Mouse (Mus musculus) heart, embryonic 10.5 days (tissue): Measurements from ENCODE around the gene Ptgr2. TPM values are rescaled to one million over a fixed set of nuclear protein-coding genes. Genes with fewer than 3 reads are reported as not detected.

ENCODE experiments used
- DNase-seq: peaks from one replicate; pipeline ENCODE4 v3.0.0-alpha.2; 2017; ENCODE audit warnings: low spot score
- H3K27ac ChIP-seq: fragments of 300-500 bp; sonication (generic); 2 replicates; pipeline ENCODE4 v1.5.1; 2016; ENCODE audit warnings: mild to moderate bottlenecking
- H3K27me3 ChIP-seq: fragments of 300-500 bp; sonication (generic); 2 replicates; pipeline ENCODE4 v1.6.1; 2016; ENCODE audit warnings: mild to moderate bottlenecking; ENCODE audit not compliant: poor library complexity, insufficient read depth, severe bottlenecking
- H3K36me3 ChIP-seq: fragments of 300-500 bp; sonication (generic); 2 replicates; pipeline ENCODE4 v1.6.1; 2016; ENCODE audit warnings: mild to moderate bottlenecking, moderate library complexity
- H3K4me1 ChIP-seq: fragments of 300-500 bp; sonication (generic); 2 replicates; pipeline ENCODE4 v1.6.1; 2016; ENCODE audit warnings: mild to moderate bottlenecking
- H3K4me3 ChIP-seq: fragments of 300-500 bp; sonication (generic); 2 replicates; pipeline ENCODE4 v1.5.1; 2016; ENCODE audit warnings: mild to moderate bottlenecking, moderate library complexity
- H3K9me3 ChIP-seq: fragments of 300-500 bp; sonication (generic); 2 replicates; pipeline ENCODE4 v1.6.1; 2016; ENCODE audit warnings: mild to moderate bottlenecking, moderate library complexity
- WGBS: fragments of 180-500 bp; shearing (Covaris S2); methylation state at CpG from one replicate; pipeline ENCODE4 v1.1.7; 2016; 5-methylcytosine and 5-hydroxymethylcytosine counted together
- polyA plus RNA-seq: library from polyadenylated mRNA; unstranded; fragments of >200 nt; fragmentation: Nextera tagmentation; extraction: Ambion mirVana; gene quantifications from 2 replicates; pipeline ENCODE4 v1.2.1, GENCODE M21; 2016

The Ptgr2 gene
- polyA plus RNA-seq, 1 experiment from 2014 or later = 52.7 TPM

DNA sequence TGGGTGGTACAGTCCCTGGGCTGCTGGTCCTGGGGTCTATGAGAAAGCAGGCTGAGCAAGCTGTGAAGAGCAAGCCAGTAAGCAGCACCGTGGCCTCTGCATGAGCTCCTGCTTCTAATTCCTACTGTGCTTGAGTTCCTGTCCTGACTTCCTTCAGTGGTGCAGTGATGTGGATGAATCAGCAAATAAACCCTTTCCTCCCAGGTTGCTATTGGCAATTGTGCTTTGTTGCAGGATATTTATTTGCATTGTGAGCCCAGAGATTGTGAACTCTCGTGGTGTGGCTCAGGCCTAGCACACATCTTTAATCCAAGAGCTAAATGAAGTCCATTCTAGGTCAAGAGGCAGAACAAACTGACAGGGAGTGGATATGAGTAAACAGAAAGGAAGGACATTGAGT, 8.7 kb upstream of the Ptgr2 start:
- WGBS = 77% methylated on average over 2 of the region's 2 CpGs
- Histone ChIP-seq H3K27me3 (no peaks in the 10 kb centered on the region), H3K27ac (no peak overlapping the region), H3K9me3 (no peaks in the 10 kb centered on the region), H3K4me1 (no peaks in the 10 kb centered on the region), H3K4me3 (no peak overlapping the region), H3K36me3 (no peaks in the 10 kb centered on the region)
- no peak for DNase-seq

GRCm38 (mm10) chr12:84276799-84277198, 8.2 kb upstream of the Ptgr2 start:
- no peaks in the 10 kb centered on the region for H3K9me3 ChIP-seq
- DNase-seq = no peak
- no peaks in the 10 kb centered on the region for H3K4me1 ChIP-seq
- 77% methylated on average over 4 of the region's 4 CpGs for WGBS
- H3K27me3 ChIP-seq = no peaks in the 10 kb centered on the region
- H3K4me3 ChIP-seq = no peak overlapping the region
- no peaks in the 10 kb centered on the region for H3K36me3 ChIP-seq
- H3K27ac ChIP-seq = no peak overlapping the region

- Histone ChIP-seq H3K4me1 (no peaks in the 10 kb centered on the region), H3K4me3 (no peak overlapping the region), H3K9me3 (no peaks in the 10 kb centered on the region), H3K36me3 (no peaks in the 10 kb centered on the region), H3K27me3 (no peaks in the 10 kb centered on the region), H3K27ac (no peak overlapping the region)
- DNase-seq = no peak
- 86% methylated on average over 3 of the region's 3 CpGs for WGBS
Measured at GRCm38 (mm10) chr12:84277832-84278231, 7.2 kb upstream of the Ptgr2 start.

- Histone ChIP-seq H3K27me3 (no peaks in the 10 kb centered on the region), H3K9me3 (no peaks in the 10 kb centered on the region), H3K4me3 (no peak overlapping the region), H3K27ac (no peak overlapping the region), H3K36me3 (no peaks in the 10 kb centered on the region), H3K4me1 (no peaks in the 10 kb centered on the region)
- DNase-seq = no peak
- WGBS = 81% methylated on average over 7 of the region's 7 CpGs
Measured at GRCm38 (mm10) chr12:84278901-84279300, 6.1 kb upstream of the Ptgr2 start.

GRCm38 (mm10) chr12:84284391-84284790, 641 bp upstream of the Ptgr2 start:
- H3K27ac ChIP-seq = peak overlapping the region; percentile 93
- no peaks in the 10 kb centered on the region for H3K27me3 ChIP-seq
- peak overlapping the region; percentile 65 for H3K4me3 ChIP-seq
- H3K4me1 ChIP-seq = peaks cover 10% of the 10 kb centered on the region
- 68% methylated on average over 14 of the region's 14 CpGs for WGBS
- no peaks in the 10 kb centered on the region for H3K9me3 ChIP-seq
- peaks cover 4% of the 10 kb centered on the region; the same call in 1 of the 2 replicates for H3K36me3 ChIP-seq
- DNase-seq = no peak

DNA sequence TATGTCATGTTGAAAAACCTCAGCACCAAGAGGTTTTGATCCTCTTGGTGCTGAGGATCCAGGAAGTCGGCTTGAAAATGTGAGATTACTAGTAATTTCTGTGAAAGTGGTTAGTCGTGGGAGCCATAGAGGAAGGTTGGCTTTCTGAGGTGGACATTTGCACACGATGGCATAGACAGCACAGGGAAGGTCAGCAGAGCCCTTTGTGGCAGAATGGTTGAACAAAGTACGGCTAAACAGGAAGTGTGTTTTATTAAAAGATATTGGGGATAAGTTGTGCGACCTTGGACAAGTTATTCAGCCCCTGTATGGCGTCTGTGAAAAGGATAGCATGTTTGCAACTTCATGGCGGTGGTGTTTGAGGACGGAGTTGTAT, 549 bp downstream of the Ptgr2 start:
- DNase-seq = no peak

GRCm38 (mm10) chr12:84288461-84288860, 3.4 kb downstream of the Ptgr2 start:
- no peak for DNase-seq
- Histone ChIP-seq H3K9me3 (no peaks in the 10 kb centered on the region), H3K4me1 (peaks cover 10% of the 10 kb centered on the region), H3K27ac (no peak overlapping the region), H3K27me3 (no peaks in the 10 kb centered on the region), H3K4me3 (no peak overlapping the region), H3K36me3 (peaks cover 15% of the 10 kb centered on the region)
- WGBS = 64% methylated on average over 3 of the region's 3 CpGs

More for the DNA sequence above, 549 bp downstream of the Ptgr2 start:
- Histone ChIP-seq H3K27ac (peak overlapping the region; percentile 93), H3K9me3 (no peaks in the 10 kb centered on the region), H3K4me3 (peak overlapping the region; percentile 65), H3K4me1 (peaks cover 10% of the 10 kb centered on the region), H3K36me3 (peaks cover 6% of the 10 kb centered on the region; the same call in 1 of the 2 replicates), H3K27me3 (no peaks in the 10 kb centered on the region)
- 31% methylated on average over 8 of the region's 8 CpGs for WGBS

- DNase-seq = no peak
- Histone ChIP-seq H3K27ac (no peak overlapping the region), H3K27me3 (no peaks in the 10 kb centered on the region), H3K9me3 (no peaks in the 10 kb centered on the region), H3K4me3 (no peak overlapping the region), H3K36me3 (peaks cover 93% of the 10 kb centered on the region), H3K4me1 (no peaks in the 10 kb centered on the region)
- whole genome bisulfite sequencing = 88% methylated on average over 6 of the region's 6 CpGs
Measured at GRCm38 (mm10) chr12:84297851-84298250, 12.8 kb downstream of the Ptgr2 start.

GRCm38 (mm10) chr12:84299265-84299664, 14.2 kb downstream of the Ptgr2 start:
- H3K27me3 ChIP-seq = no peaks in the 10 kb centered on the region
- H3K4me1 ChIP-seq = no peaks in the 10 kb centered on the region
- no peak for DNase-seq
- H3K27ac ChIP-seq = no peak overlapping the region
- no peak overlapping the region for H3K4me3 ChIP-seq
- no peaks in the 10 kb centered on the region for H3K9me3 ChIP-seq
- WGBS = 96% methylated on average over 2 of the region's 2 CpGs
- peaks cover 94% of the 10 kb centered on the region for H3K36me3 ChIP-seq

GRCm38 (mm10) chr12:84304101-84304500, 19.1 kb downstream of the Ptgr2 start:
- 92% methylated on average over 5 of the region's 5 CpGs for WGBS

GRCm38 (mm10) chr12:84304554-84304953, 19.5 kb downstream of the Ptgr2 start:
- 57% methylated on average over 1 of the region's 1 CpGs for WGBS
- Histone ChIP-seq H3K4me1 (no peaks in the 10 kb centered on the region), H3K27ac (no peak overlapping the region), H3K36me3 (peaks cover 89% of the 10 kb centered on the region), H3K27me3 (no peaks in the 10 kb centered on the region), H3K9me3 (no peaks in the 10 kb centered on the region), H3K4me3 (no peak overlapping the region)
- DNase-seq = no peak

More at GRCm38 (mm10) chr12:84304101-84304500, 19.1 kb downstream of the Ptgr2 start:
- H3K4me3 ChIP-seq = no peak overlapping the region
- peaks cover 90% of the 10 kb centered on the region for H3K36me3 ChIP-seq
- no peak overlapping the region for H3K27ac ChIP-seq
- no peak for DNase-seq
- H3K4me1 ChIP-seq = no peaks in the 10 kb centered on the region
- H3K27me3 ChIP-seq = no peaks in the 10 kb centered on the region
- H3K9me3 ChIP-seq = no peaks in the 10 kb centered on the region

- Histone ChIP-seq H3K36me3 (peaks cover 50% of the 10 kb centered on the region), H3K27me3 (no peaks in the 10 kb centered on the region), H3K27ac (no peak overlapping the region), H3K4me1 (peaks cover 5% of the 10 kb centered on the region; the same call in 1 of the 2 replicates), H3K4me3 (no peak overlapping the region), H3K9me3 (no peaks in the 10 kb centered on the region)
- no peak for DNase-seq
- 79% methylated on average over 3 of the region's 5 CpGs for WGBS
Measured at GRCm38 (mm10) chr12:84311306-84311705, 26.3 kb downstream of the Ptgr2 start.

DNA sequence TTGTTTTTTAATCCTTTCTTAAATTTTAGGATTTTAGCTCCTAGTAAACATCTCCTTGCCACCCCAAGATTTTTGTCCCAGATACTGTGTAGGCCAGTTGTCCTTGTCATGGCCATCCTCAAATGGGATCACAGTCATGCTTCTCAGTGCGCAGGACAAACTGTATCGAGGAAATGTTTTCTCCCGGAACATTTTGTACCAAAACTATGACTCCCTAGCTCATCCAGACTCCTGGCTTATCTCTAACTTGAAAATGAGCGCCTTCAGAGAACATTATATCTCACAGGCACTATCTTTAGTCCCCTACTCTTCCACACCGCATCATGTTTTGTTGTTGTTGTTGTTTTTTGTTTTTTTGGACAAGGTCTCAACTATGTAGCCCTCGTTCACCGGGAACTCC, 31.0 kb downstream of the Ptgr2 start:
- peak overlapping the region; percentile 96 for H3K4me3 ChIP-seq
- H3K36me3 ChIP-seq = peaks cover 16% of the 10 kb centered on the region; the same call in 1 of the 2 replicates
- DNase-seq = no peak
- H3K27me3 ChIP-seq = no peaks in the 10 kb centered on the region
- H3K4me1 ChIP-seq = peaks cover 11% of the 10 kb centered on the region
- 37% methylated on average over 7 of the region's 7 CpGs for WGBS
- H3K9me3 ChIP-seq = no peaks in the 10 kb centered on the region
- H3K27ac ChIP-seq = peak overlapping the region; percentile 98
